Comparison of ENCODE assay signal across 8 mouse cellular contexts in genomic region chr6:134171906-134172728, GRCm38 (mm10).
DNase-seq lines count a peak whose midpoint lies in the region; ATAC-seq and TF ChIP-seq lines count a peak whose summit lies in the region.
"Had no signal": no experiment of that assay in that cellular context is flagged by ENCODE, and none has a peak within 500 bp of the region (broad histone marks: within the 10 kb centered on the region; RNA-seq: fewer than 3 reads in every experiment).

No protein-coding gene starts in this region.

- ATAC-seq in kidney, embryonic 15.5 days (replicated peaks; ENCODE audit: low FRiP score) = no peak
- no peak for ATAC-seq in heart, embryonic 12.5 days (ENCODE audit: insufficient number of reproducible peaks, low FRiP score)
- peak; percentile 18; the same call in 1 of the 2 replicates for ATAC-seq in neutrophil, adult 5-6 weeks (ENCODE audit: extremely low read depth, insufficient number of reproducible peaks, low FRiP score, poor library complexity, severe bottlenecking)

- H3K36me3 ChIP-seq in kidney, embryonic 15.5 days = no peaks in the 10 kb centered on the region
- no peaks in the 10 kb centered on the region for H3K36me3 ChIP-seq in heart, embryonic 12.5 days

- WGBS in kidney, embryonic 15.5 days = 85% methylated on average over 17 of the region's 17 CpGs
- WGBS in heart, embryonic 12.5 days = 66% methylated on average over 17 of the region's 17 CpGs

- H3K4me3 ChIP-seq in kidney, embryonic 15.5 days (replicated peaks) = no peak overlapping the region
- H3K4me3 ChIP-seq in cortical plate, adult 2 months (ENCODE audit: insufficient read depth, low read length) = no peak overlapping the region
- H3K4me3 ChIP-seq in heart, embryonic 12.5 days = no peak overlapping the region
- H3K4me3 ChIP-seq in layer of hippocampus, adult 2 months = no peak overlapping the region

- TF ChIP-seq POLR2A in cortical plate, adult 2 months (IDR thresholded peaks at IDR 0.05; ENCODE audit: extremely low read depth, insufficient read depth, low read length) = no peak

- H3K4me2 ChIP-seq in kidney, embryonic 15.5 days = no peak overlapping the region
- H3K4me2 ChIP-seq in heart, embryonic 12.5 days = peak overlapping the region; percentile 28

- TF ChIP-seq CTCF in cortical plate, adult 2 months (IDR thresholded peaks at IDR 0.05; ENCODE audit: extremely low read depth, insufficient read depth, low read length) = no peak
- TF ChIP-seq CTCF in layer of hippocampus, adult 2 months (conservative IDR thresholded peaks at IDR 0.05) = no peak

- H3K9ac ChIP-seq in kidney, embryonic 15.5 days = no peak overlapping the region
- H3K9ac ChIP-seq in heart, embryonic 12.5 days = no peak overlapping the region

- no peaks in the 10 kb centered on the region for H3K9me3 ChIP-seq in kidney, embryonic 15.5 days (replicated peaks)
- no peaks in the 10 kb centered on the region for H3K9me3 ChIP-seq in heart, embryonic 12.5 days (replicated peaks)

- H3K4me1 ChIP-seq in kidney, embryonic 15.5 days = peaks cover 48% of the 10 kb centered on the region
- peaks cover 10% of the 10 kb centered on the region for H3K4me1 ChIP-seq in cortical plate, adult 2 months (ENCODE audit: control insufficient read depth, insufficient read depth, low read length)
- H3K4me1 ChIP-seq in heart, embryonic 12.5 days (replicated peaks) = peaks cover 83% of the 10 kb centered on the region

- H3K27ac ChIP-seq in kidney, embryonic 15.5 days = no peak overlapping the region
- peak overlapping the region; percentile 27; the same call in 1 of the 2 replicates for H3K27ac ChIP-seq in cortical plate, adult 2 months (ENCODE audit: insufficient read depth, low read length)
- peak overlapping the region; percentile 71 for H3K27ac ChIP-seq in heart, embryonic 12.5 days (ENCODE audit: poor library complexity, severe bottlenecking)
- H3K27ac ChIP-seq in layer of hippocampus, adult 2 months = no peak overlapping the region; the same call in 1 of the 2 replicates

- no peaks in the 10 kb centered on the region for H3K27me3 ChIP-seq in kidney, embryonic 15.5 days
- H3K27me3 ChIP-seq in heart, embryonic 12.5 days (replicated peaks) = no peaks in the 10 kb centered on the region

- DNase-seq in kidney, postnatal 36 days = peak; percentile 47 to 52
- no peak for DNase-seq in MN1 (ENCODE audit: low spot score)
- no peak for DNase-seq in layer of hippocampus, adult 2 months (ENCODE audit: low spot score in 2 of 2)
- DNase-seq: layer of hippocampus, postnatal 36 days had no signal

Comparison
In these comparisons a context has a peak if more than half of its experiments do, and no peak if none do; other contexts are left out.
1. DNase-seq: peak in kidney, postnatal 36 days (2 of 2); none in MN1 (single experiment) and layer of hippocampus, adult 2 months (0 of 2).
2. H3K27ac ChIP-seq: peak in cortical plate, adult 2 months (single experiment) and heart, embryonic 12.5 days (single experiment); none in kidney, embryonic 15.5 days (single experiment) and layer of hippocampus, adult 2 months (single experiment).